Mouse (Mus musculus) v-Abl transformed pro-B cells (cell line): Measurements from ENCODE around the gene Gtsf1.
"Not testable (repeated sequence)": the region's sequence is repeated elsewhere in the genome, so short reads cannot be mapped to it uniquely, and the experiment has no call there.

Experiments
- in situ Hi-C, 2 experiments: fragments of 400-800 bp; cut with MboI; formaldehyde crosslinking; loops; one replicate each; pipeline ENCODE4 v1.15.1; 2025; ENCODE audit not compliant: unreplicated experiment in 2 of 2

Gene Gtsf1

DNA sequence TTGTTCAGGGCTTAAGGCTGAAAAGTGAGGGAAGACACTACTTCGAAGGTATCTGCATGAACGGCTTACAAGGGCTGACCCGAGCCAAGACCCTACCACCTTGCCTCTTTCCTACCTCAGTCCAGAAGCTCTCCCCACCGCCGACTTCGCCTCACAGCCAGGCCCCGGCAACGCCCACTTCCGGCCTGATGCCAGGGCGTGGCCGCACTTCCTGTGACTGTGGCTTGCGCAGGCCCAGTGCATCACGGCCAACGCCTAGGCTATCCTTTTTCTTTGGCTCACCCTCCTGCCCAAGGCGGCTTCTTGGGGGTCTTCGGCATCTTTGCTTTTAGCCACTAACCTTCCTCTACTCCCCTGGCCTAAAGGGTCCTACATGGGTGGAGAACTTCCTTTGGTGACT is at the start of gene Gtsf1:
Gtsf1 (minus strand) TSS at position 230 of the 400 bp plus-strand sequence.
- in situ Hi-C loops = no loop called here

DNA sequence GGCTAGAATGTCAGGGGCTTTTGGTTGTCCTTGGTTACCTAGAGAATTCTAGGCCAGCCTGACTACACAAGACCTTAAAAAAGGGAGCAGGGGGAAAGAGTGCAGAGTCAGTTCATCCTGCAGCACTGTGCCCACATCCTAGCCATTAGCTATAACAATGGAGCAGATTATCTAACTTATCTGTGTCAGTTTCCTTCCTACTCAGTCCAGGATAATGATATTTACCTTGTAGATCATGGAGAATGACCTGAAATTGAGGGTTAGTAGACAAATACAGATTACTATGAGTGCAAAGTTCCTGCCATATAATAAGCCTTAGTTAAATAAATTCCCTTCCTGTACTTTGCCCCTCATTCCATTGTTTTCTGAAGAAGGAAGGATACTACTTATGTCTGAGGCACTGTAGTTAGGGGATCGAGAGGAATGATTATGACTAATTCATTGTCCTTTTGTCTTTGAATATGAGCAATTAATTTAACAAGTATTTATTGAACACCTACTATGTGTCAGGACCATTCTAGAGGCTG is 48.9 kb upstream of the Gtsf1 start:
- in situ Hi-C loops = no loop called here

DNA sequence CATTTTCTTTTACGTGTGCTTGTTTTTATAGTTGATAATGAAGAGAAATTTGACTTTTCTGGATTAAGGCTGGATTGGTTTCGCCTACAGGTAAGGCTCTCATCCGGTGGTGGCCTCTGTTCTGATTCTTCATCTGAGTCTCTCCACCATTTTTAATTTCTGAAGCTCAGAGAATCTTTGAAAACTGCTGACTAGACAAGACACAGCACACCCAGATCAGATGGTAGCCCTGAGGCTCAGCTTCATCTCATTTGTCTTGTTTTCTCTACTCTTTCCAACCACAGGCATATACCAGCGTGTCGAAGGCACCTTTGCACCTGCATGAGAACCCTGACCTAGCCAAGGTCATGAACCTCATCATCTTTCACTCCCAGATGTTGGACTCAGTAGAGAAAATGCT is 43.5 kb upstream of the Gtsf1 start:
- in situ Hi-C loops = loop anchor here (25.0 kb wide), 2 partner anchors 936 to 1386 kb away; no protein-coding TSS in a partner anchor

DNA sequence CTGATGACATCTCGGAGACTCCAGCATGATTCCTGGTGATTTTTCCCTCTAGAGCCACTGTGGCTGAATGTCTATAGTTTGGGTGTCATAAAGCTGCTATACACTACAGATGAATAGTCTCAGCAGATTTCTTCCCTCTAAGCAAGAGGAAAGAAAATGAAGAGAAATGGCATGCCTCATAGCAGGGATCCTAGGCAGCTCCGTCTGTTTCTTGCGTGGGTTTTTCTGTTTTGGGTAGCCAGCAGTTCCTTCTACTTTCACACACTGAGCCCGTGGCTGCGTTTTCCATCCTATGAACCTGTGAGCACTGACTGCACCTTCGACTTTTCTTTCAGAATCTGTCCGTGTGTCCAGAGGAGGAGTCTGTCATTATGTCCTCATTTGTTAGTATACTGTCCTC is 42.9 kb upstream of the Gtsf1 start:
- in situ Hi-C loops = loop anchor here (25.0 kb wide), 2 partner anchors 936 to 1386 kb away; no protein-coding TSS in a partner anchor

DNA sequence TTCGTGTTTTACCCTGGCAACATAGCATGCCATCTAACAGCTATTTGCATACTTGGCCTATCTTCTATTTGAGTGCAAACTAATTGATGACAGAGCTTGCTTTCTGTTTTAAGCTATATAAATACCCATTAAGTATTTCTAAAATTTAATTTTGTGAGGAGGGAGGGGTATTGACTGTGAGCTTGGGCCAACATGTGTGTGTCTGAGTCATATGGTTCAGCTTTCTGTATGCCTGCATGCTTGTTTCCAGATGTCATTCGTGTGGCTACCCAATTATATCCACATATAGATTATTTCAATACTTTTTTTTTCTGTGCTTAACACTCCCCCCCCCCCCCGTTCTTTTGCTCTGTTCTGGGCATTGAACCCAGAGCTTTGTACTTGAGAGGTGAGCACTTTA is 42.0 kb upstream of the Gtsf1 start:
- in situ Hi-C loops = loop anchor here (25.0 kb wide), 2 partner anchors 935 to 1385 kb away; no protein-coding TSS in a partner anchor

DNA sequence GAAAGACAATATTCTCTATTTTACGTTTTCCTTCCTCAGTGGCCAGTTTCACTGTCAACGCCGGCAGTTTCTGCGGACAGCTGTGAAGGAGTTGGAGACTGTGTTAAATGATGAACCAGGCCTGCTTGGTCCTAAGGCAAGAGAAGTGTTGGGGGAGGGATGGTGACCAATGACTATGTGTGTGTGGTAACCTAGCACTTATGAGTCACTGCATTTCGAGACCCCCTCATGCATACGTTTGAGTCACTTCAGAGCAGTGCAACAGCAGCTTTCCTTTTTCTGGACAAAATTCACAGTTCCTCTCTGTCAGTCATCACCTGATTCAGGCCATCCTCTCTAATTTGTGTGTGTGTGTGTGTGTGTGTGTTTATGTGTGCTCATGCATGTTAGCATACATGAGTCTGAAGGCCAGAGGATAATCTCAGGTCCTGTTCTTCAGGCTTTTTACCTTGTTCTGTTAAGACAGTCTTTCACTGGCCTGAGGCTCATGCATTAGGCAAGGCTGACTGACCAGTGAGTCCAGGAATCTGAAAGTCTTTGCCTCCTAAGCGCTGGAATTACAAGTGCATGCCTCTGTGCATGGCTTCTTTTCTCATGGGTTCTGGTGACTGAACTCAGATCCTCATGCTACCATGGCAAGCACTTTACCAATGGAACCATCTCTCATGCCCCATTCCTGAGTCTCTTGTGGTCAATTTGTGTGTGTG is 41.4 kb upstream of the Gtsf1 start:
- in situ Hi-C loops = loop anchor here (25.0 kb wide), 2 partner anchors 934 to 1384 kb away; no protein-coding TSS in a partner anchor

DNA sequence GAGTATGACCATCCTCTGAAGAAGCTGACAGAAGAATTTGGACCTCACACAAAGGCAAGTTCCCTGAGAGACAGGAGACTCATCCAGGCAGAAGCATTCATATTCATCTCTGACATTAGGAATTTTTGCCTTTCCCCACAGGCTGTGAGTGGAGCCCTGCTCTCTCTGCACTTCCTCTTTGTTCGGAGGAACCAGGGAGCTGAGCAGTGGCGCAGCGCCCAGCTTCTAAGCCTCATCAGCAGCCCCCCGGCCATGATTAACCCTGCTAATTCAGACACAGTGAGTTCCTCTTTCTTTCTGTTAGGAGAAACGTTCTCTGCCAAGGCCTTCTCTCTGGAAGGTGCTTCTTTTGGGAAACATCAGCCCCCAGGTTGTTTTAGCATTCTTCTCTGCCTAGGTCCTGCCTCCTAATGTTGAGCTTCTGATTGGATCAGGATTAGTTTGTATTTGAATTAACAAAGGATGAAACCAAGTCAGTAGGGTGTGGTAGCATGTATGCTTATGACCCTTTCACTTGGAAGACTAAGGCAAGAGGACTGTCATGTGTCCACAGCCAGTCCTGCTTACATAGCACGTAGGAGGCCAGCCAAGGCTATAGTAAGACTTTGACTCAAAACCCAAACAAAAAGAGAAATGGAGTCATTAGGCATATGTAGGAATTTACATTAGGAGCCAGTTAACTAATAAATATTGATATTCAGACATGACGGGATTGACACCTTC is 32.4 kb upstream of the Gtsf1 start:
- in situ Hi-C loops = loop anchor here (25.0 kb wide), 2 partner anchors 925 to 1375 kb away; no protein-coding TSS in a partner anchor

DNA sequence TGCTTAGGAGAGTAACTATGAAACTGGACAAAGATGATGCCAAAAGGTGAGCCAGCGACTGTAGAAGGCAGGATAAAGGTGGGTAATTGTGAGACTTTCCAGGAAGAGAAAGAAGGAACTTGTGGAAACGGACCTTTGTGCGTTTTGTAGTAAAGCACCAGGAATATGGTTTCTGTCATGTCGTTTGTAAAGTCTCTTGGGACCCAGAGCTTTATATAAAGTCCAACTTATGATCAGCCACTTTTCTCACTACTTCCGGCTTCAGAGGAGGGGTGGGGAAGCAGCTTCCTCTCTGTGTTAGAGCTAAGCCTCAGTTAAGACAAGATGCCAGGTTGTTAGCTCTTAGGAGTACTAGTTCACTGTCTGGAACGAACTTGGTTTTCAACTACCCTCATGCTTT is 24.2 kb upstream of the Gtsf1 start:
- in situ Hi-C loops = loop anchor here (10.0 to 25.0 kb wide), 4 partner anchors 100 to 1367 kb away; partner anchors contain the start of gene Zfp385a (in 1 of the 2)

DNA sequence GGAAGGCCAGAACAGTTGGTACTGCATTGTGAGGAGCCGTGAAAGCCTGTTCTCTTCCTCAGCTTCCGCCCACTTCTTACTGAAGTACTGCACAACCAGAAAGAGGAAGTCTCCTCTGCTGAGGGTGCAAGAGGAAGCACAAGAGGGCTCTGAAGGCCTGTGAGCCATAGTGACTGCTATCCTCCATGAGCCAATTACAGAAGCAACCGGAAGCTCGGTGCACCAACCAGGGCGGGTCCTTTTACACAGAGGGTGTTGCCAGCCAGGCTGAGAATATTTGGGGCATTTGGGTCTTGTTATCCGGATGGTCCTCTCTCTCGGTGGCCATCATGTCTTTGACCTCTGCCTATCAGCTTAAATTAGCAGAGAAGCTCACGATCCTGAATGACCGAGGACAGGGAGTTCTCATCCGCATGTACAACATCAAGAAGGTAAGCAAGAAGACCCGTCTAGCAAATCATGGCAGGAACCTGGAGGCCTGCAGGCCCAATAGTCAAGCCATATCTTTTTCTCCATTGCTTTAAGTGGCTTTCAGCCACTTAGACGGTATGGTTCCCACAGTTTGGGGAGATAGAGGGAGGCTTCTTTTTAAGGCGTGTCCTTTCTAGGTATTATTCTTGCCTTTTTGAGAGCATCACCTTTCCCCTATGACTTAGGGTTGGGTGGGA is 23.4 kb upstream of the Gtsf1 start, which contains the start of gene Nckap1l:
Nckap1l (plus strand) TSS at position 244 of the 668 bp plus-strand sequence.
- in situ Hi-C loops = loop anchor here (10.0 to 25.0 kb wide), 4 partner anchors 99 to 1366 kb away; partner anchors contain the start of gene Zfp385a (in 1 of the 2)

DNA sequence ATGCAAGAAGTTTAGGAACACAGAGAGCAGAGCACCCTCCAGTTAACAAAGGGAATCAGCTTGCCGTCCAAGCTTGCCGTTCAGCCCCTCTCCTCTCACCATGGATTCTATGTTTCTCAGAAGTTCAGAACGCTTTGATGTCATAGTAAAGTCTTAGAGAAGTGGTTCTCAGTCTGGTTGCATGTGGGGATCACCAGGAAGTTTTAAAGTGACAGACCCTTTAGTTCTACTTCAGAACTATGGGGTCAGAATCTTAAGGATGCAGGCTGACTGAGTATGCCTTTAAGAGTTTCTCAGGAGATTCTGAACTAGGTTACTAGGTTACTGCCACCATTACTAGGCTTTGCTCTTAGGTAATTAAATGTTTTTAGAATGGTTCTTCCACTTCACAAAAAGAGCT is 18.1 kb upstream of the Gtsf1 start, which contains the start of gene Gtsf2:
Gtsf2 (minus strand) TSS at position 101 of the 400 bp plus-strand sequence.
- in situ Hi-C loops = no loop called here

DNA sequence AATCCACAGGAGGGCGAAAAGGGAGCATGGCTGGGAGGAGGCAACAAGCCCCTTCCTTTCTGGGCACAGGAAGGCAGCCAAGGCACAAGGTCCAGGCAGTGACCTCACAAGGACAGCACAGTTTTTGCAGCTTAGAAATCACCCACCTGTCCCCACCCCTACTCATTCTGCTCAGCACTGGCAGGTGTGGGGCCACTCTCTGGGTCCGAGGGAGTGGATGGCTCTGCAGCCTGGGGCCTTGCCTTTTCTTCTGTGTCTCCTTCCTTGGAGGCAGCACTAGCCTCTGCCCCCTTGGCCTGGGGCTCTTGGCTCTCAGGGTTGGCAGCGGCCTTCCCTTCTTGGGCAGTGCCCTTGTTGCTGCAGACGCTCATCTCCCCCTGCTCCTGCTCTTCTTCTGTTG is 15.7 kb upstream of the Gtsf1 start:
- in situ Hi-C loops = not testable (repeated sequence)

DNA sequence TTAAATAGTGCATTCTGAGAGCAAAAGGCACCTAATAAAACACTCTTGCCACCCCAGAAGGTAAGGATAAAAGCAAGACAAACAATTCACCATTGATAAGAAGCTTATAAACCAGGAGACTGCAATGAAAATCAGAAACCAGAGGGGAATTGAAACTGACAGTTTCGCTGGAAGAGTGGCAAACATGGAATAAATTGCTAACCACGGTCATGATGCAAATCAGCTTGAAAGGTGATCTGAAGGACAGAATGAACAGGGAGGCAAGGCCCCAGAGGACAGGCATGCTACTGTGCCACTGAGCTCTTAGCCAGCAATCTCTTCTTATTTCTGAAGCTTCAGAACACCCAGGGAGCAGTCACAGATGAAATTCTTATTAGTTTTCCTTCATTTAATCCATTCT is 3.3 kb downstream of the Gtsf1 start:
- in situ Hi-C loops = no loop called here

DNA sequence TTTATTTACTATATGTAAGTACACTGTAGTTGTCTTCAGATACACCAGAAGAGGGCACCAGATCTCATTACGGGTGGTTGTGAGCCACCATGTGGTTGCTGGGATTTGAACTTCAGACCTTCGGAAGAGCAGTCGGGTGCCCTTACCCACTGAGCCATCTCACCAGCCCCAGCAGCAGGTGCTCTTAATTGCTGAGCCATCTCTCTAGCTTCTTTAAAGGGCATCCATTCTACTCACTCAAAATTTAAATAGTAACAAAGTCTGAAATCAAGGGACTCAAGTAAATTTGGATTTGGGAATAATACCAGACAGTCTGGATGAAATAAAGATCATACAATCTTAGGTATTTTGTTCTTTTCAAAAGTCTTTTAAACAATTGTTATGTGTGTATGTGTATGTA is 24.7 kb downstream of the Gtsf1 start:
- in situ Hi-C loops = not testable (repeated sequence)

DNA sequence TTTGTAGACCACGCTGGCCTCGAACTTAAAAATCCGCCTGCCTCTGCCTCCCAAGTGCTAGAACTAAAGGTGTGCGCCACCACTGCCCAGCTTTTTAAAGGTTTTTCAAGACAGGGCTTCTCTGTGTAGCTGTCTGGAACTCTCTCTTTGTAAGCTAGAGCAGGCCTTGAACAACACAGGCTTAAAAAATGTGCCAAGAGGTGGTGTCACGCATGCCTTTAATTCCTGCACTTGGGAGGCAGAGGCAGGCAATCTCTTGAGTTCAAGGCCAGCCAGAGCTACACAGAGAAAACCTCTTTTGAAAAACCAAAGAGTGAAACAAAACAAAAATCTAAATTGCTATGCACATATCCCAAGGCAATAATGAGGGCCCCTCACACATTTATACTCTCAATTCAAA is 28.9 kb downstream of the Gtsf1 start:
- in situ Hi-C loops = no loop called here

DNA sequence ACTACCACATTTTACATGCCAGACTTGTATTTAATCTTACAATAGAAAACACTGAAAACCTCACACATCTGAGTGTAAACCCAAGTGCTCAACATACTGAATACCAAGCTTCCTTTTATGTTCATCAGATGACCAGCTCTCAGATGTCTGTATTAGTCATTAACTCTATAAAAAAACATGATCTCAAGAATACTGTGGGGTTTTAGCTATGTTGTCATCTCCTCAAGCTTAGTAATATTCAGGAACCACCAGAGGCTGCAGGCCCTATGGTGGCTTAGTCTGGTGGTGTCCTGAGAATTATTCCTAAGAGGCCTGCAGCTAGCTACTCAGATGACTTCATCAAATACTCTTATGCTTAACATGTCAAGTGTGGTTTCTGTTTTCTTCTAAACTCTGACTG is 36.7 kb downstream of the Gtsf1 start:
- in situ Hi-C loops = no loop called here

DNA sequence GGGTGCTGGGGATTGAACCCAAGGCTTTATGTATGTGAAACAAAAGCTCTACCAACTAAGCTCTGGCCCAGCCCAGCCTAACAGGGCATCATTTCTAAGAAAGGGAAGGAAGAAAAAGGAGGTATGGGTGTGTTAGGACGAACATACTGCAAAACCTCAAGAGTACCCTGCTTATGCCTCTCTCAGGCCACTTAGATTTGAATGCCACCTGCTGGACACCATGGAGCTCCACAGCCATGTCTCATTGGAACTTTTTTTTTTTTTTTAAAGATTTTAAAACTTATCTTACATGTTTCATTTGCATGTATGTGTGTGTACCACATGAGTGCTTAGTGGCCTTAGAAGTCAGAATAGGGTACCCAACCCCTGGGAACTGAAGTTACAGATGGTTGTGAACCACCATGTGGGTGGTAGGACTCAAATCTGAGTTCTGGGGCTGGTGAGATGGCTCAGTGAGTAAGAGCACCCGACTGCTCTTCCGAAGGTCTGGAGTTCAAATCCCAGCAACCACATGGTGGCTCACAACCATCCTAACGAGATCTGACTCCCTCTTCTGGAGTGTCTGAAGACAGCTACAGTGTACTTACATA is 41.6 kb downstream of the Gtsf1 start:
- in situ Hi-C loops = loop anchor here (5.0 kb wide), 1 partner anchor 41 kb away; no protein-coding TSS in a partner anchor

DNA sequence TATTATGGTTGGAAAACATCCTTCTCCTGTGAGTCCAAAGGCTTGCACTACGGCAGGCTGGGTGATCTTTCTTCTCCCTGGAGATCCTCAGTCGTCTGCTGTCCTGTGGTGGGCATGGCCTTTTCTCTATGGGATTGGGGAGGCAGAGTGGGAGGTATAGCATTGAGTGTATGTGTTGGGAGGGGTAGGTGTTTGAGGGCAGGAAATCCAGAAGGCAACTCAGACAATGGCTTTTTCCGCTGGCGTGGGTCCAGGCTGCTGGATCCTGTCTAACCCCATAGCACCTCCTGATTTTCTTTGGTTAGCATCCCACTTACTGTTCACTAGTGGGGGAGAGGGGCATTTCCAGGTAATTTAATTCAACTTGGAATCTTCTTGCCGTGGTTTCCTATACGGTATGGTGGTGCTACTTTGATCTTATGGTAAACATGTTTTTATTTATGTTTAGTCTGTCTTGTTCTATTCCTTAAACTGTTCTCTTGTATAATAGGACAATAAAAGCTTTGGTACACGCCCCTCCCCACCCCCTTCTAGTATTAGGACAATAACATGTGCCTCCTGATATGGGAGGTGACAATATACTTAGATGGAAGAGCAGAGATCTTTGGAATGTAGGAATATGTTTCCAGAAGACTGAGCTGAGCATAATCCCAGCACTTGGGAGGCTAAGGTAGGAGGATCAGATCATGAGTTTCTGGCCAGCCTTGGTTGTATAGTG is 46.3 kb downstream of the Gtsf1 start:
- in situ Hi-C loops = no loop called here

DNA sequence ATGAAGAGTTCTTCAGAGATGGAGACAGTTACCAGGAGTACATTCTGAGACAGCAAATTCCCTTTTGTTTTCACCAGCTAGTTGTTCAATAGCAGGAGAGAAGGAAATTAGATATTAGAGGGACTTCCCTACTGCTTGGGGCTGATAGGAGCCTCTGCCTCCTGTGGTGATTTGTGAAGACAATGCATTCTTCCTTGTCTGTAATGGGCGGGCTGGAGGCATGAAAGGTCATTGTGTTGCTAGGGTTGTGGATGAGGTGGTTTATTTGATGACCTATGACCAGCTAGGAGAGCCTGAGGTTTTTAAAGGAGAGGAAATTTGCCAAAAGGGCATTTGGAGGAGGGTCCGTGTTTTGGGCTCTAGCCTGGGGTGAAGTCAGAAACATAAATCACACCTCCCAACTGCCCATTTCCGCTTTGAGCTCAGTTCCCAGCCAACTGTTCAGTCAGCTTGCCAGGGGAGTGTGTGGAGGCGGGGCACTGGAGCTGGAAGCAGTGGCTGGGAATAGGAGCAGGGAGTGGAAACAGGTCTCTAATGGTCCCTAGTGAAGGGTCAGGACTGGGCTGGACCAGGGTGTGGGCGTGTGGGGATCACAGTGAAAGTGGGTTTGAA is 47.4 kb downstream of the Gtsf1 start:
- in situ Hi-C loops = no loop called here

DNA sequence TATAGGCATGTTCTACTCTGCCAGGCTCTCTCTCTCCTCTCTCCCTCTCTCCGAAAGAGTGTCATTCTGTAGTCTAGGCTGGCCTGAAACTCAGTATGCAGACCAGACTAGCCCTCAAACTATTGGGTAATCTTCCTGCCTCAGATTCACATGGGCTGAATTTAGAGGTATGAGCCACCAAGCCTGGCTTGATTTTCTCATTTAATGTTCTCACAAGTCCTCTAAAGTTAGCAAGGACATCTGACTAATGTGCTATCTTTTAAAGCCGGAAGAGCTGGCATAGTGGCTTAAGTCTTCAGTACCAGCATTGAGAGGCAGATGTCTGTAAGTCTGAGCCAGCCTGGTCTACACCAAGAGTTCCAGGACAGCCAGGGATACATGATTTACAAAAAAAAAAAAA is 48.2 kb downstream of the Gtsf1 start:
- in situ Hi-C loops = no loop called here
